Mouse (Mus musculus) embryonic fibroblast, embryonic 13.5 days (primary cell): ENCODE measurements around the gene Zfp740. TPM values are rescaled to one million over a fixed set of nuclear protein-coding genes. Genes with fewer than 3 reads are reported as not detected.

Source experiments
- H3K27ac ChIP-seq: 2 replicates; pipeline ENCODE4 v1.5.1; 2012; ENCODE audit warnings: low read length, control low read depth, inconsistent platforms; ENCODE audit not compliant: insufficient read depth
- H3K4me1 ChIP-seq: 2 replicates; pipeline ENCODE4 v1.6.1; 2011; ENCODE audit warnings: low read length; ENCODE audit not compliant: control insufficient read depth, insufficient read depth
- H3K4me3 ChIP-seq: 2 replicates; pipeline ENCODE4 v1.5.1; 2011; ENCODE audit warnings: mild to moderate bottlenecking, control low read depth, low read length; ENCODE audit not compliant: insufficient read depth
- CTCF ChIP-seq: IDR thresholded peaks from 2 replicates; pipeline ENCODE4 v1.5.1; 2011; ENCODE audit warnings: mild to moderate bottlenecking, control low read depth, low read length, moderate library complexity, borderline replicate concordance; ENCODE audit not compliant: insufficient read depth
- POLR2A ChIP-seq: IDR thresholded peaks from 2 replicates; pipeline ENCODE4 v1.6.1; 2011; ENCODE audit warnings: low read depth, mild to moderate bottlenecking, control low read depth, low read length, moderate library complexity
- polyA plus RNA-seq: library from polyadenylated mRNA; stranded (reverse); fragments of >200 nt; gene quantifications from 2 replicates; pipeline ENCODE4 v1.2.4, GENCODE M21; 2011; ENCODE audit warnings: low read depth; ENCODE audit not compliant: missing spikeins, insufficient read length

Gene Zfp740
- polyA plus RNA-seq, 1 experiment, result 49.5 TPM

DNA sequence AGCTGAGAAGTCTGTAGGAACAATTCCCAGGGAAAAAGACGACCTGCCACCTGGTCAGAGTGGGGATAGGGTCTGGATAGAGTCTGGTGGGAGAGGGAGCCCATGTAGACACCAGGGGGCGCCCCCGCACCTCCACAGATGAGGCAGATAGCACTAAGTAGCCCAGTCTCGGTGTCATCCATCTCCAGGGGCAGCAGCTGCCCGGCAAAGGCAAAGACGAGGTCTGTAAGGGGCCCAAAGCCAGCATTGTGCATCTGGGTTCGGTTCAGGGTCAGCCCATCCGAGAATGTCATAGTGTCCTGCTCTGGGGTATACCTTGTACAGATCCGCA is 36.2 kb downstream of the Zfp740 start:
- TF ChIP-seq CTCF (peak; percentile 66), POLR2A (no peak)
- H3K4me1 ChIP-seq, result peaks cover 7% of the 10 kb centered on the region
- H3K4me3 ChIP-seq, result no peak overlapping the region
- no peak overlapping the region for H3K27ac ChIP-seq

DNA sequence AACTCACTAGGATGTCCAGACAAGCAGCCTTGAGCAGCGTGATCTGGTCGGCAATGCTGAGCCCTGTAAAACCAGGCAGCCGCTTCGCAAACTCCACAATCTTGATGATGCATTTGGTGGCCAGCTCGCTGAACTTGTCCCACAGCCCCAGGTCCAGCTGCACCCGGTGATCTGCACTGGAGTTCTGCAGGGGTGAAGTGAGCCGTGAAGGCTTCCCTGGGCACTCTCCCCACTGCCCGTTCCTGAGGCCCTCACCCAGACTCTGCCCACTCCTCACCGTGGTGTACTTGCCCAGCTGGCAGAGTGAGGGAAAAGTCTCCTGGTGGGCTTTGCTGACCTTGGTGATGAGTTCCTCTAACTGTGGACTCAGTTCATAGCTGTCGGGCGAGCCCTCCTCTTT is 36.8 kb downstream of the Zfp740 start:
- peaks cover 8% of the 10 kb centered on the region for H3K4me1 ChIP-seq
- H3K4me3 ChIP-seq, result no peak overlapping the region
- H3K27ac ChIP-seq, result no peak overlapping the region
- TF ChIP-seq CTCF (no peak), POLR2A (no peak)

DNA sequence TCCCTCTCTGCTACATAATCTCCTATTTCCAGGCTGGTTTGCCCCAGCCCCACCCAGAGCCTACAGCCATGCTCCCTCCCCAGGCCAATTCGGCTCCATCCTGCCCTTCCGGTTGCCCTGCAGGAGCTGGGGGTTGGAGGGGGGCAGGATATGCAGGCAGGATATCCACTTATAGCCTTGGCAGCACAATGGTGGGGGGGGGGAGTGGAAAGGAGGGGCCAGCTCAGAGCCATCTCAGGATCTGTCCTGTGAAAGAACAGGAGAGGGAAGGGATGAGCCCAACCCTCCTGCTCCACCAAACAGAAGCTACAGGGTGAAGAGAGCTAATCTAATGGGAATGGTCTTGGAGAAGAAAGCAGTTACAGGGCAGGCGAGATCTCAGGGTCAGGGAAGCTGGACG is 37.6 kb downstream of the Zfp740 start:
- TF ChIP-seq POLR2A (no peak), CTCF (no peak)
- no peak overlapping the region for H3K27ac ChIP-seq
- peaks cover 8% of the 10 kb centered on the region for H3K4me1 ChIP-seq
- no peak overlapping the region for H3K4me3 ChIP-seq

DNA sequence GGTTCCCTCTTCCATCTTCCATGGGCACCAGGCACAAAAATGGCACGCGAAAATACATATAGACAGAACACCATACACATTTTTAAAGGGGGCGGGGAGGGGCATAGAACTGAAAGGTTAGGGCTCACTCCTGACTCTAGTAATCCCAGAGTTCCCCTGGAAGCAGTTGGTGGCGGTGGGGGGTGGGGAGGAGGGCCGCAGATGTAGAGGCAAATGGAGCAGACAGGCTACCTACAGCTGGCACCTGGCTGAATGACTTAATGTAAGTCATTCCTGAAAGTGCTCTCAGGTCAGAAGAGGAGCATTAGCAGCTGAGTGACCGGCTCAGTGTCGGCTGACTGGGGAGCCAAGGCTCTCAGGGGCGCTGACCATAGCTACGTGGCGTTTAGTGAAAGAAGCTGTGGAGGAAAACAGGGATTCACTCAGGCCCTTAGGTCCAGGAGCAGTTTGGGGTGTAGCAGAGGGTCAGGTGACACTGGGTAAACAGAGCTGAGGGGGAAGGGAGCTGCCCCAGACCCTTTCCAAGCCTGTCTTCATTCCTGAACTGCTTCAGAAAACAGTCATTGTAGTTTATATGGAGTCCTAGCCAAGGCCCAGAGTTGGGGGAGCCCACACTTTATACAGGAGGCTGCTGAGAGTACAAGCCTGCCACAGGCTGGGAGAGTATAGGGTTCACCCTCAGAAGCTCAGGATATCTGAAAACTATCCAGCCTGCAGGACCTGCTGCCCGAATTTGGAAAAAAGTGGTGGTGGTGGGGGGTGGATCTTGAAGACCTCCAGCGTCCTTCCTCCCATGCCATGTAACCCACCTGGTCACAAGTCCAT is 39.6 kb downstream of the Zfp740 start:
- no peak overlapping the region for H3K4me3 ChIP-seq
- peaks cover 8% of the 10 kb centered on the region for H3K4me1 ChIP-seq
- TF ChIP-seq POLR2A (no peak), CTCF (no peak)
- H3K27ac ChIP-seq, result peak overlapping the region; percentile 59; the same call in 1 of the 2 replicates

DNA sequence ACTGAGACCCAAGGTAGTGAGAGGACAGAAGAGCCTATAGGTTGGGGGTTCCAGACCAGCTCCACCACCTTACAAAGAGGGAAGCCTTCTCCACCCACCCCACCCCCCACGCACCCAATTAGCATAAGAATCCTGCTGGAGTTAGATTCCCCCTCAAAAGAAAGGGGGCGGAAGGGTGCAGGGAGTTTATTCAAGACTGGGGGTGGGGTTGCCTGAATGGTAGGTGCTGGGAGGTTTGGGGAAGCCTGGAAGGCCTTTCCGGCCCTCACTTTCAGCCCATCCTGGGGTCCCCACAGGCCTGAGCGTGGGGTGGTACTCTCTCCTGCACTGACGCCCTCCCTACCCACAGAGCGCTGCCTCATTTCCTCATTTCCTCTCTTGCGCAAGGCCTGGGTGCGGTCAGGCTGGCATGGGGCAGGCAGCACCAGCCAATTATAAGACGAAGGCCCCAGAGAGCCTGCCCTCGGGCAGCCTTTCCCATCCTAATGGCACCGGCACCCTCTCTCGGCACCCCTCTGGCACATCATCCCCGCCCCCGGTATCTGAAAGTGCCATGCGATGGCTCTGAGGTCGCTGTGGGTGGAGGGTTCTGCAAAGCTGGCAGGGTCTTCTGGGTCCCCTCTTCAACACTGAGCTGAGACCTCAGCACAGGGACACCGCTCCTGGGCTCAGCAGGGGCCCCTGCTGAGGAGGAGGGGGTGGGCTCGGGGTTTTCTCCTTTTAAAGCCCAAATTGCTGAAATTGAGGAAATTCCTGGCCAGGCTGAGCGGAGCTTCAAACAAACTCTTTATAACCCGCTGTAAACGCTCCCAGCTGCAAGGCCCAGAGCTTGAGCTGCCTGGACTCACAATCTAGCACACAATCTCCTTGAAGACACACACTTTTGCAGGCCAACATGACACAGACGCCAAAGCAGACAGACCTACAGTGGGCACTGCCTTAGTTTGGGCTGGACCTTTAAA is 40.5 kb downstream of the Zfp740 start:
- H3K4me1 ChIP-seq, result peaks cover 8% of the 10 kb centered on the region
- no peak for TF ChIP-seq CTCF
- peak; percentile 36; the same call in 1 of the 2 replicates for TF ChIP-seq POLR2A
- H3K4me3 ChIP-seq, result peak overlapping the region; percentile 67
- peak overlapping the region; percentile 59 for H3K27ac ChIP-seq

DNA sequence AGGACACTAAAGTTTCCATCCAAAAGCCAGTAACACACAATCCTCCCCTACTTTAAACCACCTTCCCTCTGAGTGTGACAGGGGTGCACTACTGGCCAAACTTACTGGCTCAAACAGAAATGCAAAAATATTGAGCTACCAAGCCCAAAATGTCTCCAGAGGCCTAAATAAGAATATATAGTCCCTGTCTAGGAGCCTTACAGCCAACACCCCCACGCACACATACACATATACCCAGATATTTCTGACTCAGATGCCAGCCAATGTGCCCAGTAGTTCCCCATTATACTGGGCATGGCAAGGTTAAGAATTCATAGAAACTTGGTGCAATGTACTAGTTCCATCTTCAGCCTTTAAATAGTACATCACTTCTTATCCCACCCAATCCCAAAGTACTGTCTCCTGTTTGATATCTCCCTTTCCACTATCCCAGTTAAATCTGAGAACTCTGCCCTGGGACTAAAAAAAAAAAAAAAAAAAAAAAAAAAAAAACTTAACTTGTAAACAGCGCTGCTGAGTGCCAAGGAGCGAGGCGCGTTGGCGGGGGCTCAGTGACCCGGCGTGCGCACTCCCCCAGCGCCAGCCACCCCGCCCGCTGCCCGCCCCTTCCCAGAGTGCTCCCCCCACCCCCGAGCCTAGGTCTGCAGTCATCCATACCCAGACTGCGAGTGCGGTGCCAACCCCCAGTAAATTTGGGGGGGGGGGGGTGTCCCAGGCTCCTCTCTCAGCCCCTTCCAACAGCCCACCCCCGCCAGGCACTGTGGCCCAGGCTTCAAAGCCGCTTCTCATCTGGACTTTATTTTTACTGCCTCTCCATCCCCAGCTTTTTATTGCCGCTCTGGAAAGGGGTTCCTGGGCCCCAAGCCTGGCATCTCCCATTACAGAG is 41.5 kb downstream of the Zfp740 start:
- no peak for TF ChIP-seq CTCF
- TF ChIP-seq POLR2A, result 0 out of 2 replicates have a peak, but pooled peaks have one; percentile 1
- Histone ChIP-seq H3K27ac (peak overlapping the region; percentile 91), H3K4me3 (peak overlapping the region; percentile 67), H3K4me1 (peaks cover 12% of the 10 kb centered on the region)

DNA sequence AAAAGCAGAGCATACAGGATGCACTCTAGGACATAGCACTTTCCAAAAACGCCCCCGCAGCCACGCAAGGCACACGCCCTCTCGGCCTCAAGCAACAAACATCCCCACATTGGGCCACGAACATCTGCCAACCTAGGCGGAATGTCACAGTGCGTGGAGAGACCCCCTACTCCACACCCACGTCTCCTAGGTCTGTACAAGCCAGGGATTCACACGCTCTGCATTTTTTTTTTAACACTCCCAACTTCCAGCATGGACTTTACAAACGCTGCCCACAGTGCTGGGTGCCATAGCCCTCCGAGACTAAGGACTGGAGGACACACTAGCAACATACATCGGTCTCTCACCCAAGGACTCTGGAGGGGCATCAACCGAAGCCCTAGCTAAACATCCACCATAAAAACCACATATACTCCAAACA is 42.4 kb downstream of the Zfp740 start:
- Histone ChIP-seq H3K4me3 (peak overlapping the region; percentile 67), H3K27ac (peak overlapping the region; percentile 91), H3K4me1 (peaks cover 17% of the 10 kb centered on the region)
- TF ChIP-seq CTCF (no peak), POLR2A (peak; percentile 30; the same call in 1 of the 2 replicates)

DNA sequence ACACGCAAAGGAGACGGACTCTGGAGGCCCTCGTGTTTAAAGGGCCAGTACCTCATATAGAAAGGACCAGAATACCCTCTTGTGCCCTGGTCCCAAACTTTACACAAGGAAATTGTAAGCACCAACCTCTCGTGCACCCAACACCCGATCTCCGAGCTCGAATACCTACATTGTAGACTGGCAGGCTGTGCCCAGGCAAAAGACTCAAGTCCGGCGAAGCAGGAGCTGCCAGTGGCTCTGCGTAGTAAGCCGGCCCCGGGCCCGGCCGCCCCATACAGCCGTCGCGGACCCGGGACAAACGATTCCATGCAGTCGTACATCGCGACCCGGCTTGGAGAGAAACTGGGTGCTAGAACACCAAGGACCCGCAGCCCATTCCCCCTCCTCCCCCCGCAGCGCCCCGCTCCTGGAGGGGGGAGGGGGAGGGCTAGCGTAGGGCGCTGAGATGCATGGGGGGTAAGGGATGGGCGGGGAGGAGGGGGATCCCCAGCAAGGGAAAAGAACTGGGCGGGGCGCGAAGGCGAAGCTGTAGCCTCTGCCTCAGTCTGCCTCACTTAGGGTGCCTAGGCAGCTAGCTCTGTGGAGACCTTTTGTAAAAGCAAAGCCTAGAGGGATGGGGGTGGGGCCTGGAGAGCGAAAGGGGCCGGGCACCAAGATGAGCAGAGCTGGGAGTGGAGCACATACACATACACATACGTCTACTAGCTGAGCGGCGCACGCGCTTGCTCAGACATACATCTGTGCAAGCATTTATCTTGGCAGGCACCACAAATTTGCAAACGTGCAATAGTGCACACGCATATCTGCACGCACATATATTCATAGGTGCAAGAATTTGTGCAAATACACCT is 43.1 kb downstream of the Zfp740 start:
- TF ChIP-seq CTCF, result no peak
- peak; percentile 82 for TF ChIP-seq POLR2A
- peak overlapping the region; percentile 91 for H3K27ac ChIP-seq
- H3K4me3 ChIP-seq, result peak overlapping the region; percentile 67
- H3K4me1 ChIP-seq, result peaks cover 17% of the 10 kb centered on the region

DNA sequence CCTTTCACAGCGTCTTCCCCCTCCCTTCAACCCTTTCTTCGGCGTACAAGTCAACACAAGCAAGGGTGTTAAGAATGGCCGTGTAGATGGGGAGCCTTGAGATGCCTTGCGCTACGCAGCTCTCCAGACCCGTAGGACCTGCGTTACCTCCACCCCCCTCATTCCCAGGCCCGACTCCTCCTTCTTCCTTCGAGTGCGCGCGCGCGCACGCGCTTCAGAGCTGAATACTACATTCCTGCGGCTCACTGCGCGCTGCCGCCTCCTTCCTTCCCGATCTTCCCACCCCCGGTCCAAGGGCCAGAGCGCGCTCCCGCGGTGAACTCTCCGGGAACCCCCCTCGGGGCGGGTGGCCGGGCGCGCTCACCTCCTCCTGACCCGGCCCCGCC is 43.8 kb downstream of the Zfp740 start:
- Histone ChIP-seq H3K4me3 (peak overlapping the region; percentile 67), H3K27ac (peak overlapping the region; percentile 91), H3K4me1 (peaks cover 17% of the 10 kb centered on the region)
- TF ChIP-seq CTCF, result no peak
- TF ChIP-seq POLR2A, result peak; percentile 49; the same call in 1 of the 2 replicates
